Mouse (Mus musculus) heart, embryonic 11.5 days (tissue): ENCODE measurements around the gene Rab11fip3. TPM values are rescaled to one million over a fixed set of nuclear protein-coding genes. Genes with fewer than 3 reads are reported as not detected.

Experiments
- ATAC-seq: fragments of 200-750 bp; cut with Nextera tagmentation; replicated peaks from 2 replicates; pipeline ENCODE4 v1.8.0; 2017; ENCODE audit warnings: moderate library complexity; ENCODE audit not compliant: insufficient number of reproducible peaks, low FRiP score, low TSS enrichment
- H3K27ac ChIP-seq: fragments of 300-500 bp; sonication (generic); 2 replicates; pipeline ENCODE4 v1.5.1; 2014; ENCODE audit warnings: mild to moderate bottlenecking, low read depth, low read length
- H3K27me3 ChIP-seq: fragments of 300-500 bp; sonication (generic); 2 replicates; pipeline ENCODE4 v1.6.1; 2014; ENCODE audit warnings: mild to moderate bottlenecking, low read length, mixed read lengths; ENCODE audit not compliant: control insufficient read depth, insufficient read depth
- H3K36me3 ChIP-seq: fragments of 300-500 bp; sonication (generic); 2 replicates; pipeline ENCODE4 v1.6.1; 2014; ENCODE audit warnings: mild to moderate bottlenecking, low read length, moderate library complexity, mixed read lengths; ENCODE audit not compliant: control insufficient read depth, insufficient read depth
- H3K4me1 ChIP-seq: fragments of 300-500 bp; sonication (generic); 2 replicates; pipeline ENCODE4 v1.6.1; 2014; ENCODE audit warnings: low read length; ENCODE audit not compliant: control insufficient read depth, insufficient read depth
- H3K4me2 ChIP-seq: fragments of 300-500 bp; sonication (generic); 2 replicates; pipeline ENCODE4 v1.6.1; 2014; ENCODE audit warnings: mild to moderate bottlenecking, moderate library complexity
- H3K4me3 ChIP-seq: fragments of 300-500 bp; sonication (generic); 2 replicates; pipeline ENCODE4 v1.5.1; 2014; ENCODE audit warnings: low read depth, low read length
- H3K9ac ChIP-seq: fragments of 300-500 bp; sonication (generic); 2 replicates; pipeline ENCODE4 v1.6.1; 2014; ENCODE audit warnings: mild to moderate bottlenecking, low read depth, low read length, moderate library complexity
- H3K9me3 ChIP-seq: fragments of 300-500 bp; sonication (generic); replicated peaks from 2 replicates; pipeline ENCODE4 v1.6.1; 2016; ENCODE audit warnings: low read length; ENCODE audit not compliant: control insufficient read depth
- WGBS: fragments of 180-500 bp; shearing (Covaris S2); extraction: QIAGEN DNeasy Blood & Tissue Kit; methylation state at CpG from one replicate; pipeline ENCODE4 v1.1.7; 2014; ENCODE audit not compliant: insufficient replicate concordance; 5-methylcytosine and 5-hydroxymethylcytosine counted together
- polyA plus RNA-seq: library from polyadenylated mRNA; unstranded; fragments of >200 nt; fragmentation: Nextera tagmentation; extraction: Ambion mirVana; gene quantifications from 2 replicates; pipeline ENCODE4 v1.2.1, GENCODE M21; 2014

Rab11fip3 gene
- polyA plus RNA-seq, 1 experiment from 2014 or later = 11.9 TPM

- peak overlapping the region; percentile 61 for H3K27ac ChIP-seq
- WGBS = 11% methylated on average over 17 of the region's 17 CpGs
- H3K9me3 ChIP-seq = no peaks in the 10 kb centered on the region
- H3K4me3 ChIP-seq = peak overlapping the region; percentile 65
- peaks cover 13% of the 10 kb centered on the region for H3K4me1 ChIP-seq
- H3K9ac ChIP-seq = peak overlapping the region; percentile 87
- no peaks in the 10 kb centered on the region for H3K27me3 ChIP-seq
- ATAC-seq = no peak; the same call in 1 of the 2 replicates
- 0 out of 2 replicates have a peak, but pooled peaks cover 2% of the 10 kb centered on the region for H3K36me3 ChIP-seq
- peak overlapping the region; percentile 89 for H3K4me2 ChIP-seq
These were observed 84.6 kb downstream of the Rab11fip3 start for GRCm38 (mm10) chr17:25984556-25985305.

GRCm38 (mm10) chr17:25984066-25984465 lies 85.3 kb downstream of the Rab11fip3 start:
- ATAC-seq = no peak
- Histone ChIP-seq H3K4me1 (peaks cover 13% of the 10 kb centered on the region), H3K27me3 (no peaks in the 10 kb centered on the region), H3K4me2 (peak overlapping the region; percentile 89), H3K27ac (no peak overlapping the region), H3K36me3 (no peaks in the 10 kb centered on the region), H3K4me3 (peak overlapping the region; percentile 65; the same call in 1 of the 2 replicates), H3K9ac (no peak overlapping the region), H3K9me3 (no peaks in the 10 kb centered on the region)
- 97% methylated on average over 1 of the region's 1 CpGs for WGBS

- Histone ChIP-seq H3K27me3 (no peaks in the 10 kb centered on the region), H3K4me2 (no peak overlapping the region), H3K9ac (no peak overlapping the region), H3K36me3 (no peaks in the 10 kb centered on the region), H3K9me3 (no peaks in the 10 kb centered on the region), H3K4me1 (peaks cover 13% of the 10 kb centered on the region), H3K27ac (no peak overlapping the region), H3K4me3 (no peak overlapping the region)
- 87% methylated on average over 3 of the region's 3 CpGs for WGBS
- ATAC-seq = no peak
These were observed 86.4 kb downstream of the Rab11fip3 start for GRCm38 (mm10) chr17:25982913-25983312.

- no peaks in the 10 kb centered on the region for H3K9me3 ChIP-seq
- 88% methylated on average over 5 of the region's 5 CpGs for WGBS
- H3K4me2 ChIP-seq = no peak overlapping the region
- H3K36me3 ChIP-seq = no peaks in the 10 kb centered on the region
- 0 out of 2 replicates have a peak overlapping the region, but pooled peaks have one; percentile 24 for H3K9ac ChIP-seq
- H3K4me3 ChIP-seq = no peak overlapping the region
- ATAC-seq = no peak
- H3K27me3 ChIP-seq = no peaks in the 10 kb centered on the region
- peaks cover 13% of the 10 kb centered on the region for H3K4me1 ChIP-seq
- H3K27ac ChIP-seq = no peak overlapping the region
These were observed 88.5 kb downstream of the Rab11fip3 start for GRCm38 (mm10) chr17:25980854-25981253.

- no peak overlapping the region for H3K9ac ChIP-seq
- no peaks in the 10 kb centered on the region for H3K9me3 ChIP-seq
- H3K4me3 ChIP-seq = no peak overlapping the region
- no peaks in the 10 kb centered on the region for H3K27me3 ChIP-seq
- 82% methylated on average over 5 of the region's 5 CpGs for WGBS
- H3K4me2 ChIP-seq = no peak overlapping the region
- H3K27ac ChIP-seq = no peak overlapping the region
- no peak for ATAC-seq
- H3K36me3 ChIP-seq = no peaks in the 10 kb centered on the region
- H3K4me1 ChIP-seq = peaks cover 13% of the 10 kb centered on the region
These were observed 89.3 kb downstream of the Rab11fip3 start for GRCm38 (mm10) chr17:25979829-25980738.

GRCm38 (mm10) chr17:25970954-25971707 lies 98.2 kb downstream of the Rab11fip3 start:
- ATAC-seq = no peak
- Histone ChIP-seq H3K9ac (no peak overlapping the region), H3K4me3 (no peak overlapping the region), H3K27me3 (no peaks in the 10 kb centered on the region), H3K4me1 (peaks cover 5% of the 10 kb centered on the region; the same call in 1 of the 2 replicates), H3K9me3 (no peaks in the 10 kb centered on the region), H3K27ac (no peak overlapping the region), H3K4me2 (no peak overlapping the region), H3K36me3 (no peaks in the 10 kb centered on the region; the same call in 1 of the 2 replicates)
- WGBS = 81% methylated on average over 4 of the region's 4 CpGs

GRCm38 (mm10) chr17:25970448-25970847 lies 98.9 kb downstream of the Rab11fip3 start:
- no peaks in the 10 kb centered on the region for H3K9me3 ChIP-seq
- WGBS = 94% methylated on average over 9 of the region's 9 CpGs
- H3K4me3 ChIP-seq = no peak overlapping the region
- peaks cover 5% of the 10 kb centered on the region; the same call in 1 of the 2 replicates for H3K4me1 ChIP-seq
- H3K9ac ChIP-seq = no peak overlapping the region
- no peaks in the 10 kb centered on the region for H3K27me3 ChIP-seq
- no peaks in the 10 kb centered on the region; the same call in 1 of the 2 replicates for H3K36me3 ChIP-seq
- H3K4me2 ChIP-seq = no peak overlapping the region
- ATAC-seq = no peak
- no peak overlapping the region for H3K27ac ChIP-seq

GRCm38 (mm10) chr17:25968176-25968575 lies 101.2 kb downstream of the Rab11fip3 start:
- Histone ChIP-seq H3K9me3 (no peaks in the 10 kb centered on the region), H3K4me2 (no peak overlapping the region), H3K4me3 (no peak overlapping the region), H3K4me1 (peaks cover 5% of the 10 kb centered on the region; the same call in 1 of the 2 replicates), H3K9ac (no peak overlapping the region), H3K27me3 (no peaks in the 10 kb centered on the region), H3K27ac (no peak overlapping the region), H3K36me3 (no peaks in the 10 kb centered on the region; the same call in 1 of the 2 replicates)
- 74% methylated on average over 1 of the region's 1 CpGs for WGBS
- ATAC-seq = no peak
